Mouse (Mus musculus) forebrain, embryonic 15.5 days (tissue): ENCODE data around the gene Ifrd1. TPM values are rescaled to one million over a fixed set of nuclear protein-coding genes. Genes with fewer than 3 reads are reported as not detected.
"Not testable (repeated sequence)": the region's sequence is repeated elsewhere in the genome, so short reads cannot be mapped to it uniquely, and the experiment has no call there.

Source experiments
- ATAC-seq: fragments of 200-750 bp; cut with Nextera tagmentation; replicated peaks from 2 replicates; pipeline ENCODE4 v1.8.0; 2017; ENCODE audit warnings: mild to moderate bottlenecking, moderate TSS enrichment, moderate library complexity
- H3K27ac ChIP-seq: fragments of 300-500 bp; sonication (generic); replicated peaks from 2 replicates; pipeline ENCODE4 v1.5.1; 2015; ENCODE audit warnings: mild to moderate bottlenecking, inconsistent platforms
- H3K27me3 ChIP-seq: fragments of 300-500 bp; sonication (generic); 2 replicates; pipeline ENCODE4 v1.6.1; 2015; ENCODE audit warnings: inconsistent platforms
- H3K36me3 ChIP-seq: fragments of 300-500 bp; sonication (generic); 2 replicates; pipeline ENCODE4 v1.6.1; 2015; ENCODE audit warnings: mild to moderate bottlenecking, inconsistent platforms
- H3K4me1 ChIP-seq: fragments of 300-500 bp; sonication (generic); 2 replicates; pipeline ENCODE4 v1.6.1; 2015; ENCODE audit warnings: inconsistent platforms
- H3K4me2 ChIP-seq: fragments of 300-500 bp; sonication (generic); replicated peaks from 2 replicates; pipeline ENCODE4 v1.6.1; 2015; ENCODE audit warnings: mild to moderate bottlenecking, inconsistent platforms
- H3K4me3 ChIP-seq: fragments of 300-500 bp; sonication (generic); 2 replicates; pipeline ENCODE4 v1.5.1; 2015; ENCODE audit warnings: mild to moderate bottlenecking, inconsistent platforms
- H3K9ac ChIP-seq: fragments of 300-500 bp; sonication (generic); replicated peaks from 2 replicates; pipeline ENCODE4 v1.6.1; 2015; ENCODE audit warnings: mild to moderate bottlenecking, inconsistent platforms
- H3K9me3 ChIP-seq: fragments of 300-500 bp; sonication (generic); 2 replicates; pipeline ENCODE4 v1.6.1; 2016; ENCODE audit warnings: inconsistent platforms
- WGBS: fragments of 180-500 bp; shearing (Covaris S2); methylation state at CpG from one replicate; pipeline ENCODE4 v1.1.7; 2015; ENCODE audit warnings: mixed read lengths; 5-methylcytosine and 5-hydroxymethylcytosine counted together
- polyA plus RNA-seq: library from polyadenylated mRNA; unstranded; fragments of >200 nt; fragmentation: Nextera tagmentation; extraction: Ambion mirVana; gene quantifications from 2 replicates; pipeline ENCODE4 v1.2.1, GENCODE M21; 2015

Ifrd1 gene
- polyA plus RNA-seq, 1 experiment from 2014 or later: 181 TPM

GRCm38 (mm10) chr12:40256543-40256942, 8.2 kb upstream of the Ifrd1 start:
- no peaks in the 10 kb centered on the region for H3K9me3 ChIP-seq
- H3K9ac ChIP-seq: no peak overlapping the region
- no peak overlapping the region for H3K4me3 ChIP-seq
- H3K4me1 ChIP-seq: no peaks in the 10 kb centered on the region
- 86% methylated on average over 2 of the region's 2 CpGs for WGBS
- ATAC-seq: no peak
- no peak overlapping the region for H3K27ac ChIP-seq
- no peaks in the 10 kb centered on the region for H3K36me3 ChIP-seq
- no peak overlapping the region for H3K4me2 ChIP-seq
- no peaks in the 10 kb centered on the region for H3K27me3 ChIP-seq

DNA sequence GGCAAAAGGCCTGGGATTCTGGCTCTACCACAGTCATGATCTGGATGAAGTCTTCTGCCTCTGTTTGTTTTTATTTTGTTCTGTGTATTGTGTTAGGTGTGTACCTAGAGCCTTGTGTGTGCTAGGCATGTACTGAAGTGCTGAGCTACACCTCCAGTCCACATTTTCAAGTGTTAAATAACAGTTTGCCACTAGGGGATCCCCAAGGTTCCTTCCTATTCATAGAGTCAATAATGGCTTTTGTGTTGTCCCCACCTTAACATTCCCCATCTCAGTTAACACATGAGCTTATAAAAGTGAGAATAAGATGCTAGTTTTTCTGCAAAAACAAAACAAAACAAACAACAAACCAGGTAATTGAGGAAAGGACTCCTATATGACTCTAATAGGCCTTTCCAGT, 7.7 kb upstream of the Ifrd1 start:
- no peaks in the 10 kb centered on the region for H3K36me3 ChIP-seq
- no peak overlapping the region for H3K9ac ChIP-seq
- no peaks in the 10 kb centered on the region for H3K9me3 ChIP-seq
- no peaks in the 10 kb centered on the region for H3K4me1 ChIP-seq
- H3K4me2 ChIP-seq: no peak overlapping the region
- H3K27ac ChIP-seq: no peak overlapping the region
- no peaks in the 10 kb centered on the region for H3K27me3 ChIP-seq
- ATAC-seq: no peak
- no peak overlapping the region for H3K4me3 ChIP-seq

- H3K4me1 ChIP-seq, ATAC-seq, H3K27ac ChIP-seq, H3K4me3 ChIP-seq, H3K4me2 ChIP-seq, H3K36me3 ChIP-seq, H3K27me3 ChIP-seq, H3K9ac ChIP-seq, H3K9me3 ChIP-seq: not testable (repeated sequence)
- 92% methylated on average over 4 of the region's 4 CpGs for WGBS
Measured at GRCm38 (mm10) chr12:40255310-40255709, 7.0 kb upstream of the Ifrd1 start.

DNA sequence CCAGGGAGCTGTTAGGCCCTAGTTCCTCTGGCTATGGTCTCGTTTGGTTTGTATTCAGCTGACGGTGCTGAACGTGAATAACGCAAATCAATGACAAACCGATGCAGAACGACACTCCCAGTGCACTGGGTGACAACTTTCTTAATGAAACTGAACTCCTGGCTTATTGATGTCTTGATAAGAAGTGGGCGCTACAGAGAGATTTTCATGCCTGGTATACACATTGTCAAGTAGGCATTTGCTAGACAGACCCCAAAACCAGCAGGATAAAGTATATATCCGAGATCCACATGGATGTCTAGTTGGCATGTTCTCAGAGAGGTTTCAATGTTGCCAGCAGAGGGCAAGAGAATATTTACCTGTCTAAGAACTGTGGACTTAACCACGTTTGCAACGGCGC, 6.4 kb upstream of the Ifrd1 start:
- ATAC-seq: no peak
- Histone ChIP-seq H3K4me1 (no peaks in the 10 kb centered on the region), H3K27ac (no peak overlapping the region), H3K9ac (no peak overlapping the region), H3K4me3 (no peak overlapping the region), H3K27me3 (no peaks in the 10 kb centered on the region), H3K36me3 (no peaks in the 10 kb centered on the region), H3K9me3 (no peaks in the 10 kb centered on the region), H3K4me2 (no peak overlapping the region)
- WGBS: 87% methylated on average over 11 of the region's 11 CpGs

DNA sequence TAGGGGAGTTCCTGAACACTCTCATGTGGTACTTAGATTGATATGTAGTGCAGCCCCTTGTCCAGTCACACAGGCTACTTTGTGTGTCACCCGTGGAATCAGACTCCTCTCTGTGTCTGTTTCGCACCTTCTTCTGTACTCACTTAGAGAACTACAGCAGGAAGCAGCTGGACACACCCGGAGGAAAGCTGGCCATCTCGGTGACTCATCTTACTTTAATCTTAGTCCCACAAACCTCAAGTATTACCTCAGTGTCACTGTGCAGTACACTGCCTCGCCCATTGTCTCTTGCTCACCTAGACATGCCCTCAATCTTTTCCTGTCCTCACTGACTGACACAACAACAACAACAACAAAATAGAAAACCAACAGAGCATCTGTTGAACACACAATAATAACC, 4.9 kb upstream of the Ifrd1 start:
- no peaks in the 10 kb centered on the region for H3K36me3 ChIP-seq
- H3K9me3 ChIP-seq: no peaks in the 10 kb centered on the region
- H3K4me2 ChIP-seq: no peak overlapping the region
- no peak overlapping the region for H3K9ac ChIP-seq
- H3K4me3 ChIP-seq: no peak overlapping the region
- 87% methylated on average over 5 of the region's 5 CpGs for WGBS
- H3K4me1 ChIP-seq: no peaks in the 10 kb centered on the region
- no peak overlapping the region for H3K27ac ChIP-seq
- H3K27me3 ChIP-seq: no peaks in the 10 kb centered on the region
- no peak for ATAC-seq

GRCm38 (mm10) chr12:40250256-40250655, 2.0 kb upstream of the Ifrd1 start:
- Histone ChIP-seq H3K4me3 (no peak overlapping the region), H3K4me2 (no peak overlapping the region), H3K27ac (no peak overlapping the region), H3K9ac (no peak overlapping the region), H3K4me1 (no peaks in the 10 kb centered on the region), H3K36me3 (no peaks in the 10 kb centered on the region), H3K27me3 (no peaks in the 10 kb centered on the region), H3K9me3 (no peaks in the 10 kb centered on the region)
- no peak; the same call in 1 of the 2 replicates for ATAC-seq

DNA sequence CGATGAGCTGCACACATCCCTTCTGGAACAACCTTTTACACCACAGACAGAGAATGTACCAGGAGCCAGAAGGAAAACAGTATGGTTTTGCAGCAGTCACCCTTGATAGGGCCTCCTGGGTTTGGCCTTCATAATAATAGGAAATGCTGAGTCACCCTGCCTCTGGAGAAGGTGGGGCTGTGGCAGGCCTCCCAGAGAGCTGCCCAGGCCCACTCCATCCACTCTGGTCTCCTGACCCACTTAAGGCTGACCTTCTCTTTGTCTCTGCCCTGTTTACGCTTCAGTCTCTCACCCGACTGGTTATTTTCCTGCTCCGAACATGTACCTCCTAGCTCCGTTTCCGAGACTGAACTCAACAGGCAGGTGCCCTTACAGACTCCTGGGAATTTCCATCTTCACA, 328 bp downstream of the Ifrd1 start:
- Histone ChIP-seq H3K27me3 (no peaks in the 10 kb centered on the region), H3K9ac (no peak overlapping the region), H3K4me2 (no peak overlapping the region), H3K36me3 (no peaks in the 10 kb centered on the region), H3K4me1 (peaks cover 8% of the 10 kb centered on the region), H3K27ac (no peak overlapping the region), H3K9me3 (no peaks in the 10 kb centered on the region), H3K4me3 (no peak overlapping the region)
- WGBS: 77% methylated on average over 6 of the region's 6 CpGs
- ATAC-seq: no peak

DNA sequence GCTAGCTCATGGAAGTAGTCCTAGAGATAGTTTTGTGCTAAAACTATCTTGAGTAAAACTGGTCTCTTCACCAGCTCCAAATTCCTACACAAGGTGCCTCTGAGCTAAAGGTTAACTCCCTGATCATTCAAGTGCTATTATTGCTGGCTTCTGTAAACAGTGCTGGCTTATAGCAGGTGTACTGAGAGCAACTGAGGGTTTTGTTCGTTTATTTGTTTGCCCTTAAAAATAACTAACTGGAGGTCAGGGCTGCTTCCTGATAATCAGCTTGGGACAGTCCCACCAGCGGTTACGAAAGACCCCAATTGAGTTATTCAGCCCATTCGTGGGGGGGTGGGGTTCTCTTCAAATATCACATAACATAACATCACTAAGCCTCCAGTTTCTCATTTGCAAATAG, 920 bp downstream of the Ifrd1 start:
- WGBS: 86% methylated on average over 4 of the region's 4 CpGs
- Histone ChIP-seq H3K4me3 (no peak overlapping the region), H3K27ac (no peak overlapping the region), H3K9me3 (no peaks in the 10 kb centered on the region), H3K27me3 (no peaks in the 10 kb centered on the region), H3K4me1 (peaks cover 8% of the 10 kb centered on the region), H3K9ac (no peak overlapping the region), H3K36me3 (no peaks in the 10 kb centered on the region), H3K4me2 (no peak overlapping the region)
- ATAC-seq: no peak

DNA sequence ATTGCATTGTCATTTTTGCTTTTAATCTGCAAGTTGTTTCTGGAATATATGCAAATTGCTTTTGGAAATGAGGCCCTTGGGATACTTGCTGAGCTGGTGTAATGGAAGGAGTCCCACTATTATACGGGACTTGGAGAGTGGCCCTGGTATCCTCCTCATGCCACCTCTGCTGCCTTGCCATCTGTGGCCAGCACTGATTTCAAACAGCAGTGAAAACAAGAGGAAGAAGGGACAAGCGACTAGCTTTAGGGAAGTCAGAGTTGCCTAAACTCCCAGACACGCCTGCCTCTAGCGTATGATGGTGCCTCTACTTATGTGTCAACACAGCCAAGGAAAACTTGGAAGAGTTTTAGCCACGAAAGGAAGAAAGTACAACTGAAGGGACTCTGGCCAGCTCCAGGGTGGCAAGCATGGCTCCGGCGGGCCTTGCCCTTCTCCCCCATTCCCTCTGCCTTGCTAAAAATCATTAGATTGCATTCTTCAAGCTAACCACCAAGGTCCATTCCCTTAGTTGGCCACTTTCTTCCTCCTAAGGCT, 2.8 kb downstream of the Ifrd1 start:
- H3K9me3 ChIP-seq: no peaks in the 10 kb centered on the region
- no peak overlapping the region for H3K4me3 ChIP-seq
- 93% methylated on average over 7 of the region's 7 CpGs for WGBS
- H3K9ac ChIP-seq: no peak overlapping the region
- no peak for ATAC-seq
- H3K36me3 ChIP-seq: no peaks in the 10 kb centered on the region
- peaks cover 8% of the 10 kb centered on the region for H3K4me1 ChIP-seq
- no peaks in the 10 kb centered on the region for H3K27me3 ChIP-seq
- H3K27ac ChIP-seq: no peak overlapping the region
- H3K4me2 ChIP-seq: no peak overlapping the region

- H3K27me3 ChIP-seq: no peaks in the 10 kb centered on the region
Measured at GRCm38 (mm10) chr12:40244926-40245325, 3.4 kb downstream of the Ifrd1 start.

DNA sequence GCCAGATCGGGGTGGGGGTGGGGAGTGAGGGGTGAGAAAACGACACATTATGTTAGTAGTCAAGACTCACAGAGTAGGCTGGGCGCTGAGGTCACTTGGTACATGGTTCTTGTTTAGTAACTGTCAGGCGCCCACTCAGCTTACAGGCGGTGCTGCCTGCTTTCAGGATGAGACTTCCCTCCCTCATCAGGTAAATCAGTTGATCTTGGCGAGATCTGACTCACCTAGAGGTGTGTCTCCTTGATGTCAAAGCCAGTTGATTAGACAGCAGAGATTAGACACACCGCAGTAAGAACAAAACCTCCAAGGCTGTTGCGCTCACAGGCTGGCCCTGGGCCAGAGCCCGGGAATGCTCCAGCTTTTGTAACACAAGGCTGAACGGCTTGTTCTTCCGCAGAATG, 4.5 kb downstream of the Ifrd1 start:
- peak overlapping the region; percentile 17; the same call in 1 of the 2 replicates for H3K4me2 ChIP-seq
- WGBS: 25% methylated on average over 11 of the region's 11 CpGs
- peaks cover 8% of the 10 kb centered on the region for H3K4me1 ChIP-seq
- no peaks in the 10 kb centered on the region for H3K36me3 ChIP-seq
- ATAC-seq: peak; percentile 72
- no peak overlapping the region for H3K27ac ChIP-seq
- H3K4me3 ChIP-seq: no peak overlapping the region
- no peaks in the 10 kb centered on the region for H3K9me3 ChIP-seq
- H3K9ac ChIP-seq: no peak overlapping the region
- H3K27me3 ChIP-seq: no peaks in the 10 kb centered on the region

More at GRCm38 (mm10) chr12:40244926-40245325, 3.4 kb downstream of the Ifrd1 start:
- Histone ChIP-seq H3K27ac (no peak overlapping the region), H3K4me3 (no peak overlapping the region), H3K4me1 (peaks cover 8% of the 10 kb centered on the region), H3K36me3 (no peaks in the 10 kb centered on the region), H3K4me2 (no peak overlapping the region), H3K9ac (no peak overlapping the region), H3K9me3 (no peaks in the 10 kb centered on the region)
- WGBS: 94% methylated on average over 5 of the region's 5 CpGs
- ATAC-seq: no peak

- no peaks in the 10 kb centered on the region for H3K9me3 ChIP-seq
- H3K27ac ChIP-seq: no peak overlapping the region
- H3K4me3 ChIP-seq: no peak overlapping the region
- ATAC-seq: no peak
- no peaks in the 10 kb centered on the region for H3K36me3 ChIP-seq
- H3K9ac ChIP-seq: no peak overlapping the region
- H3K4me1 ChIP-seq: peaks cover 8% of the 10 kb centered on the region
- no peaks in the 10 kb centered on the region for H3K27me3 ChIP-seq
- WGBS: 83% methylated on average over 4 of the region's 4 CpGs
- H3K4me2 ChIP-seq: no peak overlapping the region
Measured at GRCm38 (mm10) chr12:40243241-40243640, 5.1 kb downstream of the Ifrd1 start.

GRCm38 (mm10) chr12:40239161-40239560, 9.1 kb downstream of the Ifrd1 start:
- H3K9ac ChIP-seq: no peak overlapping the region
- H3K4me2 ChIP-seq: no peak overlapping the region
- no peaks in the 10 kb centered on the region for H3K27me3 ChIP-seq
- WGBS: 94% methylated on average over 7 of the region's 7 CpGs
- ATAC-seq: no peak
- H3K27ac ChIP-seq: no peak overlapping the region
- H3K36me3 ChIP-seq: no peaks in the 10 kb centered on the region
- no peaks in the 10 kb centered on the region for H3K9me3 ChIP-seq
- peaks cover 7% of the 10 kb centered on the region for H3K4me1 ChIP-seq
- no peak overlapping the region for H3K4me3 ChIP-seq
